Mouse (Mus musculus) right cerebral cortex, postnatal 4 days (tissue): Measurements from ENCODE around the gene 1700067K01Rik.

ENCODE experiments used
- DNase-seq: peaks from one replicate; pipeline ENCODE4 v3.0.0-alpha.2; 2022

Gene 1700067K01Rik

DNA sequence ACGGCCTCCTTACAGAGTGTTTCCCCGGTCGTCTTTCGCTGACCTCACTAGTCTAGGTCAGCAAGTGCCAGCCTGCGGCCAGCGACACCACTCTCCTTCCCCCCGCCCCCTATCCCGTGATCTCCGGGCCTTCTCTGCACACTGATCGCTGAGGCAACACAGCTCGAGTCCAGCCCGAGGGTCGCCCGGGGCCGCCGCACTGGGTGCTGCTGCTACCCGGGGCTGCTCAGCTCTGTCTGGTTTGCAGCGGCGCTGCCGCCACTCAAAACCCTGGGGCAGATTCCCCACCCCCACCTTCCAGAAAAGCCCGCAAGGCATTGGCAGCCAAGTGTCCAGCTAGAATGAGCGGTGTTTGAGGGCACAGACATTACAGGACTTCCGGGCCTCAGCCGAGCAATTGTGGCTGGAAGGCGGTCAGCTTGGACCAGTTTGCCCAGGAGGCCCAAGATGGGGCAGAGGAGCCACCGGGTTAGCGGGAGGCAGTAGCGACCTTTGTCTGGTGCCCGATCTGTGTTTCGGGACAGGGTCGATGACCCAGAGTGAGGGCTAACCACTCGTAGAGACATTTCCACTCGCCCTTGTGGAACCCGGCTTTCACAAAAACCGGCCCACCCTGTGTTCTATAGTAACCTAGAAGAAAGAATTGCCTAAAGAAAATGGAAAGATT is 11.3 kb downstream of the 1700067K01Rik start:
- no peak for DNase-seq

- no peak for DNase-seq
Measured at GRCm38 (mm10) chr8:84015833-84016232, 14.5 kb downstream of the 1700067K01Rik start.

- no peak for DNase-seq
Measured at GRCm38 (mm10) chr8:84019738-84020137, 18.4 kb downstream of the 1700067K01Rik start.

DNA sequence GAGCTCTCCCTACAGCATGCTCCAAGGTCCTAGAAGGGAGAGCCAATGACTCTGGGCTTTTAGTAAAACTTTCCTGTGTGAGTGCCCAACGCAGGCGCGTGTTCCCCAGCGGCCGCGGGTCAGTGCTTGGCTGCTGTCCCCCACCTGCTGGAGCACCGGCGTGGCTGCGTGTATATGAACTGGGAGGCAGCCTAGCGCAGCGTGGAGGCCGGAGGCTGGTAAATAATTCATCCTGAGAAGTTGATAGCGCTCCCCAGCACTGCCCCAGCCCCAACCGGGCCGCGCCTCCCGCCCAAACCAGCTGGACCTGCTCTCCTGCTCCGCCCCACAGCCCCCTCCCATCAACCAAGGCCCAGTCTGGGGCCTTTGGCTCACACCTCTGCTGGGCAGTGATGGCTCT is 19.8 kb downstream of the 1700067K01Rik start, which contains the start of gene Palm3:
Palm3 (plus strand) TSS at position 376 of the 400 bp plus-strand sequence.
- no peak for DNase-seq

DNA sequence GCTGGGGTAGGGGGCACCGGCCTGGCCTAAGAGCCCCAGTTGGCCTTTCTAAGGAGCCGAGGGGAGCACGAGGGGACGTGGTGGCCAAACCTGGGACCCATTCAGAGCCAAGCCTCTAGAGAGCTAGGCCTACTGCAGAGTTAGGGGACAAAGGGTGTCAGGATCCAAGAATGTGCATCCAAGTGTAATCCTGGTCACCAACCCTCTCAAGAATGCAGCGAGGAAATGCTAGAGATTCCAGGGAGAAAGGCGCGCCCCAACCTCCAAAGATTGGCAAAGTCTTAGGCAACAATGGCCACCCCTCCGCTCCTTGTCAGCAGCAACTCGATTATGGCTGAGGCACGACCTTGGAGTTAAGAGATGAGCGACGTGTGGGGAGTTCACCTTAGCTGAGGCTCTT is 20.3 kb downstream of the 1700067K01Rik start:
- no peak for DNase-seq

DNA sequence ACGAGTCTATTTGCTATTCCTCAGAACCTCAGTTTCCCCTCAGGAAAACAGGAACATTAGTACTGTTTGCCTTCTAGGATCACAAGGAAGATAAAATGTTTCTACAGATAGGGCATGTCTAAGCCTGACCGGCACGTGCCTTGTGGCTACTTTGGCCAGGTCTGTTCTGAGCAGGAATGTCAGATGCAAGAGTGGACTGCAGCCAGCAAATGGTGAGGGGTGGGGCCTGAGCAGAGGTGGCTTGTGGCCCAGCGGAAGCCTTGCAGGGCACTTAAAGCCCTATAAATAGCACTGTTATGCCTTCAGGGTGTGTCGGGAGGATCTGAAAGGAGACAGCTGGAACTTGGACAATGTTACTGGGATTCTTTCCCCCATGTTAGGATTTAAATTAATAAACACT is 21.8 kb downstream of the 1700067K01Rik start:
- no peak for DNase-seq

- no peak for DNase-seq
Measured at GRCm38 (mm10) chr8:84023631-84024030, 22.3 kb downstream of the 1700067K01Rik start.

- peak; percentile 59 for DNase-seq
Measured at GRCm38 (mm10) chr8:84024171-84024570, 22.9 kb downstream of the 1700067K01Rik start.

- peak; percentile 68 for DNase-seq
Measured at GRCm38 (mm10) chr8:84025863-84026262, 24.6 kb downstream of the 1700067K01Rik start.

- no peak for DNase-seq
Measured at GRCm38 (mm10) chr8:84027449-84027848, 26.1 kb downstream of the 1700067K01Rik start.

DNA sequence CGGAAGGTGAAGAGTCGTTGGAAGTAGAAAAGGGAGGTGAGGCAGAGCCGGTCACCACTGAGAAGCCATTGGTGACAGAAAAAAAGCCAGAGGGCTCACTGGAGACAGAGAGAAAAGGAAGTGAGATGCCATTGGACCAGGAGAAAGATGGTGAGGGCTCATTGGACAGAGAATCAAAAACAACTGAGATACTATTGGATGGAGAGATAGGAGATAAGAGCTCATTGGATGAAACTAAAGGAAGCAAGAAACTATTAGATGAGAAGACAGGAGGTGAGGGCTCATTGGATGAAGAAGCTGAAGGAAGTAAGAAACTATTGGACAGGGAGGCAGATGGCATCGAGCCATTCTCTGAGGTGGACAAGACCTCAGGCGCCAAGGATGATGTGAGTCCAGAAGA is 28.0 kb downstream of the 1700067K01Rik start:
- no peak for DNase-seq

DNA sequence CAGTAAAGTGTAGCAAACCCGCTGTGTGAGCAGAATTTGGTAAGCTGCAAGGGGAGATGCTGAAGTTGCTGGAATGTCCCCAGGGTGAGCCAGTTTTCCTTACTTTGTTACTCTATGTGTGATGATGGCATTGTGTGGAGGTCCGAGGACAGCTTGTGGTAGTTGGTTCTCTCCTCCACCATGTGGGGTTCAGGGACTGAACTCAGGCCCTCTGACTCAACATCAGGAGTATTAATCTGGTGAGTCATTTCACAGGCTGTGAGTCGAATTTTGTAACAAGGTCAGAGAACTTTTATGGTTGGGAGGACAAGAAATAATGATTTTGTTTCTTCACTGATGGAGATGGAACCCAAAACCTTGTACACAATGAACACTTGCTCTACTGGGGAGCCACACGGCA is 31.5 kb downstream of the 1700067K01Rik start:
- no peak for DNase-seq

DNA sequence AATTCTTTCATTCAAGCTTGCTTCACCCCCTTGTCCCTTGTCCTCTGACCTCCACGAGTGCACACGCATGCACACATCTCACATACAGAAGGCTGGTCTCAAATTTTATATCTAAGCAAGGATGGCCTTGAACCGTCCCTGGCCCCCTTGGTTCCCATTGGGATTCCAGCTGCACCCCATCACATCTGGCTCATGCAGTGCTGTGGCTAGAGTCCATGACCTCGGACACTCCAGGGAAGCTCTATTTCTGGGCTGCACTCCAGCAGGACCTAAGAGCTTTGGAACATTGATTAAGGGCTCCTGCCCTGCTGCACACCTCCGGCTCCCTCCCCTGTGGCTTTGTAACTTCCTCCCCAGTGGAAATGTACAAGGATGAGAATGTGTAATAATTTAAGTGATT is 36.7 kb downstream of the 1700067K01Rik start:
- no peak for DNase-seq

GRCm38 (mm10) chr8:84039050-84039449 is 37.7 kb downstream of the 1700067K01Rik start:
- DNase-seq: peak; percentile 81

DNA sequence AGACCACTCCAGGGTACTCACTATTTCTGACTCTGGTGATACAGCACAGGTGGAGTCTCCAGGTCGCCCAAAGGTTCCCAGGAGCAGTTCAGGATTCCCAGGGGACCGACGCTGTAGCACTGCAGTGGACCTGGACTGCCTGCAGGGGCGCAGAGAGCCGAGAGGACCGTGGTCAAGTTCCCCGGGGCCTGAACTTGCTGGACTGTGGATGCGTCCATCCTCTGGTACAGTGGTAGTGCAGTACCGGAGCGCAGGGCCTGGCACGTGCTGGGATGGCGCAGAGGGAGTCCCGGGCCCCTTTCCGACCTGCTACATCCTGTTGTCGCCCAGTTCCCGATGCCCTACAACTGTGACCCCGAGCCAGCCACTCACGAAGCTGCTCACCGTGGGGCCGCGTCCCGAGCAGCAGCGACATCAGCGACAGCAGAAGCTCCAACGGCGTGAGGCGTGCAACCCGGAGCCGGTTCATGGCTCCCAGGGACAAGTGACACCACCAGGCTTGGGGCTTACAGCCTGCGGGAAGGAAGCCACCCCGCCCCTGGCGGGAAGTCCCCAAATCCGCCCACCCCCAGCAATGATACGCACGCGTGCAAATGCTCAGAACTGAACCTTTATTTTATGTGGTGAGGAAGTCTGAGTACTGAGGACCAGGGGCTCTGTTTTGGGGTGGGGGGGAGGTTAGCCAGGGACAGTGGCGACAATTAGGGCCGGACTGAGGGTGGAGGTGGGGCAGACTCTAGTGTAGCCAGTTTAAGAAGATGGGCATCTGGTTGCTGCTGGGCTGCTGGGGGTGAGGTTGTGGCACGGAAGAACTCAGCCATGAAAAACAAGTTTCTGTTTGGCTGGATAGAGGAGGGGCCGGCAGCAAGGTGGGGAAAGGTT is 41.0 kb downstream of the 1700067K01Rik start, which contains the start of gene Il27ra:
Il27ra (minus strand) TSS at position 524 of the 882 bp plus-strand sequence.
- peak; percentile 47 for DNase-seq

- no peak for DNase-seq
Measured at GRCm38 (mm10) chr8:84042948-84043342, 41.6 kb downstream of the 1700067K01Rik start.

DNA sequence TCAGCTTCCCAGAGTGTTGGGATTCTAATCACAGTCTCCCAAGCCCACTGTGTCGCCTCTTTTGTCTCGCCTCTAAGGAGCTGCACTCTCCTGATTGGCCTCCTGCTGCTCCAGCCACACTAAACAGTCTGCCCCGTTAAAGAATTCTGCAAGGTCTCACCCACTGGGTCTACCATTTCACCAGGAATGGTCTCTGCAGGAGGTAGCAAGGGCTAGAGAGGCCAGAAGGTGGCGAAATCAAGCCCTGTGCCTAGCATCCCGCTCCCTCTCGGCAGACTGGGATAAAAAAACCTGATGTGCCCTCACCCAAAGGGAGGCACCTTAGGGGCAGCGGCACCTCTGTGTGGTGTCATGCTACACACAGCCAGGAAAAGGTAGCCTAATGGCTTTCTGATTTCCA is 42.8 kb downstream of the 1700067K01Rik start:
- no peak for DNase-seq

DNA sequence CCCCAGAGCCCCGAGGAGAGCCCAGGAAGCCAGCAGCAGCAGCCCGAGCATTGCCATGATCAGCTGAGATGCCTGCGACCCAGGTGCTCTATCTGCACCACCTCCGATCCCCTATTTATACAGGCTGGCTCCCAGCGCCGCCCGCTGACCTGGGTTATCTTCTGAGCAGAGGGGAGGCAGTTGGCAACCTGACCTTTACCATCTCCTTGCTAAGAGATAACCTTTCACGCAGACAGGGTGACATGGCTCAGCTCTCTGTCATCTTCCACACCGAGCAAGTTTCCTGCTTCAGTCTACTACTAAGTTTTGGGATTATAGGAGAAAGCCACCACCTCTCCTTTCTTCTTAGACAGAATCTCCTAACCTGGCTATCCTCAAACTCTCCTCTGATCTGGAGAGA is 43.6 kb downstream of the 1700067K01Rik start, which contains the start of gene Rln3:
Rln3 (minus strand) TSS at position 101 of the 400 bp plus-strand sequence.
- DNase-seq: no peak

DNA sequence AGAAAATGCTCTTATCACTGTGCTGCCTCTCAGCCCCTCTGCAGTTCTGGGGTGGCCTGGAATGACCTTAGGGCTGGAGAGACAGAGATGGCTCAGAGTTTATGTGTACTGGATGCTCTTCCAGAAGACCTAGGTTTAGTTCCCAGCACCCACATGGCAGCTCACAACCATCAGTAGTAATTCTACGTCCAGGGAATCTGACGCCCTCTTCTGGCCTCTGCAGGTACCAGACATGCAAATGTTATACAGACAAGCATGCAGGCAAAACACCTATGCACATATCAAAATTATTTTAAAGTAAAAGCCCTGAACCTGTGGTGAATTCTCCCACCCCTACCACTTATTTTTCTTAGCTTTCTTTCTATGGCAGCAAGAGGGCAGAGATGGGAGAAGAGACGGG is 45.2 kb downstream of the 1700067K01Rik start:
- no peak for DNase-seq

- DNase-seq: no peak
Measured at GRCm38 (mm10) chr8:84048171-84048570, 46.9 kb downstream of the 1700067K01Rik start.

DNA sequence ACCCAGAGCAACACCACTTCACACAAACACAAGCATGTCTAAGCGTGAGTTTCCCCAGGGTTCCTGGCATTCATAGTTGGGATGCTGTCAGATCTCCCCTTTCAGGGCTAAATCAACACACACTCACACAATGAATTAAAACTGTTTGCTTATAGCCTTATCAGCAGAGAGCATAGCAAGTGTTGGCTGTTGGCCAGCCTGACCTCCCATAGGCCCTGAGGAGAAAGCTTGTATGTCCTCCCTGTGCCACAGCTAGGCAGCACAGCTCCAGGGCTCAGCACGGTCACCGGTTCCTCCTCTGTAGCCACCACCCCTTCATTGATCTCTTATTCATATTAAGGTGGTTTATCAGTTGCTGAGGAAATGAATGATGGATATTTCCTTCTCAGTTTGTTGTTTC is 51.4 kb downstream of the 1700067K01Rik start:
- DNase-seq: no peak

DNA sequence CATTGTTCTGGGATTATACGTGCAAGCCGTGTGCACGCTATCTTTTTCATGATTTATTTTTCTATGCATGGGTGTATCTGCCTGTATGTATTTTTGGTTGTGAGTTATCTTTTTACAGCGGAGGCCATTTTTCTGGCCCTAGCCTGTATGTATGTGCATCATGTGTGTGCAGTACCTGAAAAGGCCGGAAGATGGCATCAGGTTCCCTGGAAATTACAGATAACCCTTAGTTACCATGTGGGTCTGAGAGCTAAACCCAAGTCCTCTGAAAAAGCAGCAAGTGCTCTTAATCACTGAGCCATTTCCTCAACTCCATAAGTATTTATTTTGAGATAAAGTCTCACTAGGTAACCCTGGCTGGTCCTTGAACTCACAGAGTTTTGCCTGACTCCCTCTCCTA is 51.9 kb downstream of the 1700067K01Rik start:
- no peak for DNase-seq
